Mouse (Mus musculus) telencephalon, adult 2 months (tissue): Measurements from ENCODE around the gene Mchr1.
"Not testable (repeated sequence)": the region's sequence is repeated elsewhere in the genome, so short reads cannot be mapped to it uniquely, and the experiment has no call there.

Experiments used
- DNase-seq: peaks from one replicate; pipeline ENCODE4 v3.0.0-alpha.2; 2011; ENCODE audit warnings: low read depth, low spot score

Mchr1 gene

GRCm38 (mm10) chr15:81235086-81235920 lies at the start of gene Mchr1:
Gene Mchr1 (plus strand): TSS chr15:81235499.
- DNase-seq: peak; percentile 70

- DNase-seq: no peak
Measured at GRCm38 (mm10) chr15:81189061-81189460, 46.2 kb upstream of the Mchr1 start.

- no peak for DNase-seq
Measured at GRCm38 (mm10) chr15:81190011-81190629, 45.2 kb upstream of the Mchr1 start.

GRCm38 (mm10) chr15:81190630-81191178 lies 44.6 kb upstream of the Mchr1 start, which contains the start of gene Mrtfa:
Gene Mrtfa (minus strand): TSS chr15:81190757.
- peak; percentile 100 for DNase-seq

- DNase-seq: no peak
Measured at GRCm38 (mm10) chr15:81191303-81191702, 44.0 kb upstream of the Mchr1 start.

GRCm38 (mm10) chr15:81192316-81192715 lies 43.0 kb upstream of the Mchr1 start:
- DNase-seq: no peak

- no peak for DNase-seq
Measured at GRCm38 (mm10) chr15:81192858-81193257, 42.4 kb upstream of the Mchr1 start.

GRCm38 (mm10) chr15:81194791-81195190 lies 40.5 kb upstream of the Mchr1 start:
- DNase-seq: no peak

GRCm38 (mm10) chr15:81195447-81195846 lies 39.9 kb upstream of the Mchr1 start:
- no peak for DNase-seq

- DNase-seq: no peak
Measured at GRCm38 (mm10) chr15:81197197-81197596, 38.1 kb upstream of the Mchr1 start.

GRCm38 (mm10) chr15:81198447-81198846 lies 36.9 kb upstream of the Mchr1 start:
- DNase-seq: no peak

- DNase-seq: peak; percentile 62
Measured at GRCm38 (mm10) chr15:81199372-81199959, 35.8 kb upstream of the Mchr1 start.

- no peak for DNase-seq
Measured at GRCm38 (mm10) chr15:81202462-81202861, 32.8 kb upstream of the Mchr1 start.

GRCm38 (mm10) chr15:81210496-81210895 lies 24.8 kb upstream of the Mchr1 start:
- no peak for DNase-seq

GRCm38 (mm10) chr15:81212976-81213375 lies 22.3 kb upstream of the Mchr1 start:
- no peak for DNase-seq

GRCm38 (mm10) chr15:81216906-81217653 lies 18.2 kb upstream of the Mchr1 start:
- no peak for DNase-seq

- DNase-seq: no peak
Measured at GRCm38 (mm10) chr15:81219054-81219453, 16.2 kb upstream of the Mchr1 start.

GRCm38 (mm10) chr15:81220051-81220450 lies 15.2 kb upstream of the Mchr1 start:
- DNase-seq: not testable (repeated sequence)

GRCm38 (mm10) chr15:81221446-81221845 lies 13.9 kb upstream of the Mchr1 start:
- DNase-seq: no peak

- no peak for DNase-seq
Measured at GRCm38 (mm10) chr15:81225016-81225415, 10.3 kb upstream of the Mchr1 start.

GRCm38 (mm10) chr15:81225732-81226131 lies 9.6 kb upstream of the Mchr1 start:
- DNase-seq: no peak

GRCm38 (mm10) chr15:81226796-81227195 lies 8.5 kb upstream of the Mchr1 start:
- no peak for DNase-seq
